Mouse (Mus musculus): ENCODE results near the gene Bpifa5. TPM values are rescaled to one million over a fixed set of nuclear protein-coding genes. Genes with fewer than 3 reads are reported as not detected.
"Not testable (repeated sequence)": the region's sequence is repeated elsewhere in the genome, so short reads cannot be mapped to it uniquely, and the experiment has no call there.

Bpifa5 gene
- not detected in 2 replicates for polyA plus RNA-seq (2012; rRNA removed)

DNA sequence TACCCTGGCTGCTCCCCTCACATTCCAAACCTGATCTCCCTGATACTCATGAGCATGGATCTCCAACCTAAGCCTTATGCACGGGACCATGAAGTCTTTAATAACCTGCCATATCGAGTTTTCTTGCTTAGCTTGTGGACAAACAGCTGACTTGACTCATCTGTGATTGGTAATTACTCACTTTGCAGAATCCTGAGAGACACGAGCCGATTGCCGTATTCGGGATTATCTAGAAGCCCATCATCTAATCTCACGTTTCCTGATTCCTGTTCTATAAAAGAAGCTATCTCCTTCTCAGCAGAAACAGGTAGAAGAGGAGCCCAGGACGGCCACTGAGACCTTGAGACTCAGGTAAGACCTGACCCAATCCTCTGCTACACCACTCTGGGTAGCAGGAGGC is at the start of gene Bpifa5:
Gene Bpifa5, plus strand, starts transcription at position 301 of the 400 bp plus-strand sequence.
- no peak for DNase-seq (ENCODE audit: low read depth)
- TF ChIP-seq POLR2A (IDR thresholded peaks at IDR 0.05; ENCODE audit: borderline replicate concordance, extremely low read depth, insufficient read depth, insufficient read length, poor library complexity, severe bottlenecking) (no peak), CTCF (IDR thresholded peaks at IDR 0.05; ENCODE audit: borderline replicate concordance, extremely low read depth, insufficient read depth, insufficient read length) (no peak)

DNA sequence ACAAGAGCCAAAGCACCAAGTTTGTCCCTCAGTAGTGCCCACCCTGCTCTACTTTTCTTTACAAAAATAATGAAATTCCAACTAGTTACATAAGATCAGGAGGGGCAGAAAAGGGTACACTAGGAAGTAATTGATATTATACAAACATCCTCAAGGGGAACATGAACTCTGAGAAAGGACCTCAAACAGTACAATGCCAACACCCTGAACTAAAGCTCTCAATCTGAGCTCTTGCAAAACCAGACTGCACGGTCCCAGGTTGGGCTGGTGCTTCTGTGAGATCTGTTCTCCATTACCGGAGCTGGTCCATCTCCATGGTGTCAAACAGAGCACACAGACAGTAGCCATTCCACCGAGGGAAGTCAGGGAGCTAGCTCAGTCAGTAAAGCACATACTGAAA is 45.0 kb upstream of the Bpifa5 start:
- TF ChIP-seq POLR2A (IDR thresholded peaks at IDR 0.05; ENCODE audit: borderline replicate concordance, extremely low read depth, insufficient read depth, insufficient read length, poor library complexity, severe bottlenecking), result no peak
- TF ChIP-seq CTCF (IDR thresholded peaks at IDR 0.05; ENCODE audit: borderline replicate concordance, extremely low read depth, insufficient read depth, insufficient read length), result no peak
- DNase-seq (ENCODE audit: low read depth), result no peak

DNA sequence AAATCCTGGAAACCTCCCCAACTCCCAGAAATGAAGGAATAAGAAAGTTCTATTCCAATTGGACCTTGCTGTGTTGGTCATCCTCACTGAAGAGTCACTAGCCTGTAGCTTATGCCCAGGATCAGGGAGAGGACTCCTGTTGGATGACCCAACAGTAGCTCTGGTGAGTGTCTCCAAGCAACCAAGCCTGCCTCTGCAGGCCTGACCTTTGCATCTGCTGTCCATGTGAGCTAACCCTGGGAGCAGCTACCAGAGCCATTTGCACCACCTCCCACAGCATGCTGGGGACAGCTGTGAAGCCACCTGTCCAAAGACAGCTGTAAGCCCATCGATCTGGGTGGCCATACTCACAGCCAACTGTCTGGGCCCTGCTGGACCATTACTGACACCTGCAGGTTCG is 32.3 kb upstream of the Bpifa5 start, which contains the start of gene Bpifa3:
Gene Bpifa3, plus strand, starts transcription at position 217 of the 400 bp plus-strand sequence.
- TF ChIP-seq CTCF (IDR thresholded peaks at IDR 0.05; ENCODE audit: borderline replicate concordance, extremely low read depth, insufficient read depth, insufficient read length), result no peak
- TF ChIP-seq POLR2A (IDR thresholded peaks at IDR 0.05; ENCODE audit: borderline replicate concordance, extremely low read depth, insufficient read depth, insufficient read length, poor library complexity, severe bottlenecking), result no peak
- DNase-seq (ENCODE audit: low read depth), result no peak

DNA sequence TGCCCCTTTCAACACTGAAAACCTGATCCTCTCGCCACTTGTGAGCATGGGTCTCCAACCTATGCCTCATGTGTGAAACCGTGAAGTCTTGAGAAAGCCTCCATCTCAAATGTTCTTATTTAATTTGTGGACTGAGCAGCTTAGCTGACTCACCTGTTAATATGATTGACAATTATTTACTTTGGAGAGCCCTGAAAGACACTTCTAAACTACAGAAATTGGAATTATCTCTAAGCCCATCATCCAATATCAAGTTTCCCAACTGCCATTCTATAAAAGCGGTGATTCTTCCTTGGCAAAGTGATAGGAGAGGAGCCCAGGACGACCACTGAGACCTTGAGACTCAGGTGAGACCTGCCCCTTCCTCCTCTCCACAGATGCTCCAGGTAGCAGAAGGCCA is 19.8 kb upstream of the Bpifa5 start, which contains the start of gene Bpifa1:
Gene Bpifa1, plus strand, starts transcription at position 301 of the 400 bp plus-strand sequence.
- TF ChIP-seq CTCF (IDR thresholded peaks at IDR 0.05; ENCODE audit: borderline replicate concordance, extremely low read depth, insufficient read depth, insufficient read length) (no peak), POLR2A (IDR thresholded peaks at IDR 0.05; ENCODE audit: borderline replicate concordance, extremely low read depth, insufficient read depth, insufficient read length, poor library complexity, severe bottlenecking) (no peak)

DNA sequence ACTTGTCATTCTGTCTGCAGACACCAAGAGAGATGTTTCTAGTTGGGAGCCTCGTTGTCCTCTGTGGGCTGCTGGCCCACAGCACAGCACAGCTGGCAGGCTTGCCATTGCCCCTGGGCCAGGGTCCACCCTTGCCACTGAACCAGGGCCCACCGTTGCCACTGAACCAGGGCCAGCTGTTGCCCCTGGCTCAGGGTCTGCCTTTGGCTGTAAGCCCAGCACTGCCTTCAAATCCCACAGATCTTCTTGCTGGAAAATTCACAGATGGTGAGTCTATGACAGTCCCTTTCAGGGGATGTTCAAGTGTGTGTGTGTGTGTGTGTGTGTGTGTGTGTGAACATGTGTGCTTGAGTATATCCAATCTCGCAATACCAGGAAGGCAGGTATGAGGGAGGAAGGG is 18.7 kb upstream of the Bpifa5 start:
- peak; percentile 59 for DNase-seq (ENCODE audit: low read depth)
- TF ChIP-seq POLR2A (IDR thresholded peaks at IDR 0.05; ENCODE audit: borderline replicate concordance, extremely low read depth, insufficient read depth, insufficient read length, poor library complexity, severe bottlenecking), result no peak
- no peak for TF ChIP-seq CTCF (IDR thresholded peaks at IDR 0.05; ENCODE audit: borderline replicate concordance, extremely low read depth, insufficient read depth, insufficient read length)

More for the DNA sequence above, 19.8 kb upstream of the Bpifa5 start, which contains the start of gene Bpifa1:
- DNase-seq (ENCODE audit: low read depth), result no peak

DNA sequence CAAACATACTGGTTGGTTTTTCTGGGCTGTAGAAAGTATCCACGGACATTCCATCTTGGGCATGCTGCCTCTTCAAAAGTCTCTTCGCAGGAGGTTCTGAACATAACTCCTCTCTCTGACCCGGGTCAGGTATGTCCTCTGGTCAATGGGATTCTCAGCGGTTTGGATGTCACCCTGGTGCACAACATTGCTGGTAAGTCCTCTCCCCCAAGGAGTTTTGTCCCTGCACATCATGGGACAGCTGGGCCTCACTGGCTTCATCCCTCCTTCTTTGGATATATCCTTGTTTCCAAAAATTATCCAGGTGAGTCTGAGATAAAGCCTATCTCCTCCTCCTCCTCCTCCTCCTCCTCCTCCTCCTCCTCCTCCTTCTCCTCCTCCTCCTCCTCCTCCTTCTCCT is 14.9 kb upstream of the Bpifa5 start:
- TF ChIP-seq CTCF (IDR thresholded peaks at IDR 0.05; ENCODE audit: borderline replicate concordance, extremely low read depth, insufficient read depth, insufficient read length) (no peak), POLR2A (IDR thresholded peaks at IDR 0.05; ENCODE audit: borderline replicate concordance, extremely low read depth, insufficient read depth, insufficient read length, poor library complexity, severe bottlenecking) (no peak)
- DNase-seq (ENCODE audit: low read depth), result no peak

GRCm38 (mm10) chr2:154158433-154158832 is 4.0 kb upstream of the Bpifa5 start:
- peak; percentile 64 for DNase-seq (ENCODE audit: low read depth)

DNA sequence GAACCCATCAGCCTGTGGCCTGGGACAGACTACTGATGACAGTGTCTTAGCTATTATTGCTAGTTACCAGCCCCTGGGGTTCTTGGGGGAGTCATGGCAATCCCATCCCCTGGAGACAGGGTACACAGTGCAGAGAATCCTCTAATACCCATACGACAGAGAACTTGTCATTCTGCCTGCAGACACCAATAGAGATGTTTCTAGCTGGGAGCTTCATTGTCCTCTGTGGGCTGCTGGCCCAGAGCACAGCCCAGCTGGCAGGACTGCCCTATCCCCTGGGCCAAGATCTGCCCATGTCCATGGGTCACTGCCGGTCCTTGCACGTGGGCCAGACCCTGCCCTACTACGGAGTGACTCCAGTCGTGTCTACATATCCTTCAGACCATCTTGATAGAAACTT is 899 bp downstream of the Bpifa5 start:
- DNase-seq (ENCODE audit: low read depth), result no peak
- TF ChIP-seq POLR2A (IDR thresholded peaks at IDR 0.05; ENCODE audit: borderline replicate concordance, extremely low read depth, insufficient read depth, insufficient read length, poor library complexity, severe bottlenecking) (no peak), CTCF (IDR thresholded peaks at IDR 0.05; ENCODE audit: borderline replicate concordance, extremely low read depth, insufficient read depth, insufficient read length) (no peak)

More at GRCm38 (mm10) chr2:154158433-154158832, 4.0 kb upstream of the Bpifa5 start:
- peak; percentile 69 for TF ChIP-seq CTCF (IDR thresholded peaks at IDR 0.05; ENCODE audit: borderline replicate concordance, extremely low read depth, insufficient read depth, insufficient read length)
- TF ChIP-seq POLR2A (IDR thresholded peaks at IDR 0.05; ENCODE audit: borderline replicate concordance, extremely low read depth, insufficient read depth, insufficient read length, poor library complexity, severe bottlenecking), result no peak

- no peak for DNase-seq (ENCODE audit: low read depth)
- TF ChIP-seq POLR2A (IDR thresholded peaks at IDR 0.05; ENCODE audit: borderline replicate concordance, extremely low read depth, insufficient read depth, insufficient read length, poor library complexity, severe bottlenecking) (no peak), CTCF (IDR thresholded peaks at IDR 0.05; ENCODE audit: borderline replicate concordance, extremely low read depth, insufficient read depth, insufficient read length) (no peak)
Measured at GRCm38 (mm10) chr2:154169172-154169571, 6.8 kb downstream of the Bpifa5 start.

GRCm38 (mm10) chr2:154171621-154172020 is 9.2 kb downstream of the Bpifa5 start:
- TF ChIP-seq CTCF (IDR thresholded peaks at IDR 0.05; ENCODE audit: borderline replicate concordance, extremely low read depth, insufficient read depth, insufficient read length), result no peak
- no peak for TF ChIP-seq POLR2A (IDR thresholded peaks at IDR 0.05; ENCODE audit: borderline replicate concordance, extremely low read depth, insufficient read depth, insufficient read length, poor library complexity, severe bottlenecking)
- DNase-seq (ENCODE audit: low read depth), result no peak

GRCm38 (mm10) chr2:154173313-154173712 is 10.9 kb downstream of the Bpifa5 start:
- TF ChIP-seq CTCF (IDR thresholded peaks at IDR 0.05; ENCODE audit: borderline replicate concordance, extremely low read depth, insufficient read depth, insufficient read length) (peak; percentile 72; the same call in 1 of the 2 replicates), POLR2A (IDR thresholded peaks at IDR 0.05; ENCODE audit: borderline replicate concordance, extremely low read depth, insufficient read depth, insufficient read length, poor library complexity, severe bottlenecking) (no peak)

DNA sequence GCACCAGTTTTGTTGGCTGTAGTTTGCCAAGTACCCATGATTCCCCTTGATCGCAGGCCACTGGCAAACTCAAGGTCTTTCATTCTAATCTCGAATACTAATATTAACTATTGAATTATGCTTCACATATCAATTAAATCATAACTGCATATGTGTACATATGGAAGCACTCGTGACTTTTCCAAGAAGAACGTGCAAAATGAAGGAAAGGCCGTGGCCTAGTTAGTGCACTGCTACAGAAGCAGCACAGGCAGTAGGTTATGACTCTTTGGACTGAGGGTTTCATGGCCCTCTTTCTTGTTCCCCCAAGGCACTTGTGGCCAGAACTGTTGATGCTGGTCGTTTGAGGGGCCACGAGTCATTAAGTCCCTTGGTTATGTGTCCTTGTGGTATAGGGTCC is 19.5 kb downstream of the Bpifa5 start:
- DNase-seq (ENCODE audit: low read depth), result not testable (repeated sequence)

More at GRCm38 (mm10) chr2:154173313-154173712, 10.9 kb downstream of the Bpifa5 start:
- DNase-seq (ENCODE audit: low read depth), result peak; percentile 43

- DNase-seq (ENCODE audit: low read depth), result not testable (repeated sequence)
Measured at GRCm38 (mm10) chr2:154183061-154183460, 20.7 kb downstream of the Bpifa5 start.
